In the genomic region with DNA sequence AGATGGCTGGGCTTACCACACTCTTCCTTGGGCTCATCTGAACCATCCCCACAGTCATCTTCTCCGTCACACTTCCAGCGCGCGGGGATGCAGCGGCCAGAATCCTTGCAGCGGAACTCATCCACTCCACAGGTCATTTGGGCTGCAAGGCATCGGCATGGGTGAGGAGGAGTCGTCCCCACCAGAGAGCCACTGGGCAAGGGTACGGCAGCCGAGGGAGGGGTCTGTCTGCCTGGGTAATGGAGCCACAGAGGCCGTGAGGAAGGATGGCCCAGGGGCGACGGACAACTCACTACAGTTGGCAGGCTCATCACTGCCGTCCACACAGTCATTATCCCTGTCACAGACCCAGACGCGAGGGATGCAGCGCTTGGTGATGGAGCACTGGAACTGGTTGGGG, we compare ENCODE assay signal across 36 mouse cellular contexts. TPM values are rescaled to one million over a fixed set of nuclear protein-coding genes. Genes with fewer than 3 reads are reported as not detected.
"Had no signal": no experiment of that assay in that cellular context is flagged by ENCODE, and none has a peak within 500 bp of the region (broad histone marks: within the 10 kb centered on the region; RNA-seq: fewer than 3 reads in every experiment).

No protein-coding gene starts in this region.

- H3K9me3 ChIP-seq: limb, embryonic 10.5 days; limb, embryonic 12.5 days; limb, embryonic 13.5 days; limb, embryonic 15.5 days; liver, embryonic 12.5 days; liver, embryonic 13.5 days; liver, embryonic 15.5 days; lung, embryonic 15.5 days; megakaryocyte, embryonic 14.5 days; midbrain, embryonic 10.5 days; midbrain, embryonic 12.5 days; midbrain, embryonic 13.5 days; midbrain, embryonic 15.5 days had no signal

- H3K4me2 ChIP-seq: limb, embryonic 12.5 days; limb, embryonic 13.5 days; limb, embryonic 15.5 days; liver, embryonic 11.5 days; liver, embryonic 12.5 days; liver, embryonic 13.5 days; liver, embryonic 15.5 days; lung, embryonic 14.5 days; lung, embryonic 15.5 days; midbrain, embryonic 11.5 days; midbrain, embryonic 12.5 days; midbrain, embryonic 13.5 days; midbrain, embryonic 15.5 days had no signal

- H3K9ac ChIP-seq: limb, embryonic 12.5 days; limb, embryonic 13.5 days; limb, embryonic 15.5 days; liver, embryonic 12.5 days; liver, embryonic 13.5 days; liver, embryonic 14.5 days; liver, embryonic 15.5 days; liver, postnatal 0 days; lung, embryonic 14.5 days; lung, embryonic 15.5 days; midbrain, embryonic 12.5 days; midbrain, embryonic 13.5 days; midbrain, embryonic 15.5 days had no signal

- H3K4me3 ChIP-seq: limb, embryonic 10.5 days; limb, embryonic 12.5 days; limb, embryonic 13.5 days; limb, embryonic 15.5 days; liver, embryonic 12.5 days; liver, embryonic 13.5 days; liver, embryonic 15.5 days; lung, embryonic 15.5 days; megakaryocyte, embryonic 14.5 days; midbrain, embryonic 10.5 days; midbrain, embryonic 12.5 days; midbrain, embryonic 13.5 days; midbrain, embryonic 15.5 days; myocyte had no signal

- H3K27ac ChIP-seq: limb, embryonic 10.5 days; limb, embryonic 12.5 days; limb, embryonic 13.5 days; limb, embryonic 15.5 days; liver, embryonic 12.5 days; liver, embryonic 13.5 days; liver, embryonic 14.5 days; liver, embryonic 15.5 days; lung, embryonic 15.5 days; macrophage; midbrain, embryonic 10.5 days; midbrain, embryonic 12.5 days; midbrain, embryonic 13.5 days; midbrain, embryonic 15.5 days had no signal

- DNase-seq: left cerebral cortex, postnatal 4 days; liver; liver, embryonic 13.5 days; liver, postnatal 0 days; lung, adult 18-20 months; lung, adult 2 months; lung, embryonic 14.5 days; lung, postnatal 10 days; lung, postnatal 14 days; lung, postnatal 36 days; lung, postnatal 4 days; midbrain, embryonic 14.5 days had no signal

- H3K4me1 ChIP-seq: limb, embryonic 10.5 days; limb, embryonic 12.5 days; limb, embryonic 13.5 days; limb, embryonic 15.5 days; liver, embryonic 12.5 days; liver, embryonic 13.5 days; liver, embryonic 15.5 days; lung, embryonic 15.5 days; midbrain, embryonic 10.5 days; midbrain, embryonic 12.5 days; midbrain, embryonic 13.5 days; midbrain, embryonic 15.5 days had no signal

- H3K27me3 ChIP-seq: limb, embryonic 12.5 days; limb, embryonic 13.5 days; limb, embryonic 15.5 days; liver, embryonic 15.5 days; lung, embryonic 15.5 days; midbrain, embryonic 12.5 days; midbrain, embryonic 13.5 days; midbrain, embryonic 15.5 days had no signal

- ATAC-seq: liver, embryonic 12.5 days; liver, postnatal 0 days; lung, postnatal 0 days; midbrain, embryonic 13.5 days; midbrain, embryonic 15.5 days; midbrain, embryonic 16.5 days had no signal

RNA-seq across cellular contexts. Expression of a gene that starts 15.5 kb away (rescaled TPM):
- total RNA-seq: liver, adult 2 months; megakaryocyte progenitor cell, adult 5-6 weeks; megakaryocyte, adult 5-6 weeks; megakaryocyte-erythroid progenitor cell, adult 5-6 weeks; monocyte, adult 5-6 weeks had no signal
- polyA plus RNA-seq: liver, adult 2 months; liver, embryonic 15.5 days; liver, postnatal 0 days; macrophage had no signal

RNA-seq across cellular contexts. Expression of a gene that starts 35.1 kb away (rescaled TPM):
- total RNA-seq: megakaryocyte progenitor cell, adult 5-6 weeks; megakaryocyte, adult 5-6 weeks; megakaryocyte-erythroid progenitor cell, adult 5-6 weeks; monocyte, adult 5-6 weeks had no signal
- polyA plus RNA-seq: macrophage had no signal

RNA-seq across cellular contexts. Expression of a gene that starts 48.4 kb away (rescaled TPM):
- total RNA-seq: megakaryocyte-erythroid progenitor cell, adult 5-6 weeks had no signal
- polyA plus RNA-seq: lung, embryonic 14.5 days had no signal
